23 mouse cellular contexts compared by ENCODE assay signal in the genomic region with DNA sequence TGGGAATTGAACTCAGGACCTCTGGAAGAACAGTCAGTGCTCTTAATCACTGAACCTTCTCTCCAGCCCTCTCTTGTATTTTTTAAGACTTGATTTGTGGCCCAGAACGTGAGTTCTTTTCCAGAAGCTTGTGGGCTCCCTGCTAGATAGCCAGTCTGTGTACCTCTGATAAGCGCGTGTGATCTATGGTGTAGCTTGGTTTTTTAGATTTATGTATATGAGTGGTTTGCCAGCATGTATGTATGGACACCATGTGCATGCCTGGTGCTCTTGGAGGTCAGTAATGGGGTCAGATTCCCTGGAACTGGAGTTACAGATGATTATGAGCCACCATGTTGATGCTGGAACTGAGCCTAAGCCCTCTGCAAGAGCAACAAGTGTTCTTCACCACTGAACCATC.
"Had no signal": no experiment of that assay in that cellular context is flagged by ENCODE, and none has a peak within 500 bp of the region (broad histone marks: within the 10 kb centered on the region; RNA-seq: fewer than 3 reads in every experiment).

No protein-coding gene starts in this region.

- H3K4me1 ChIP-seq: kidney, embryonic 15.5 days; limb, embryonic 10.5 days; limb, embryonic 13.5 days; midbrain, embryonic 12.5 days; midbrain, embryonic 15.5 days; neural tube, embryonic 12.5 days; neural tube, embryonic 15.5 days had no signal

- H3K27ac ChIP-seq: kidney, embryonic 15.5 days; layer of hippocampus, adult 2 months; limb, embryonic 10.5 days; limb, embryonic 13.5 days; liver, embryonic 15.5 days; midbrain, embryonic 12.5 days; midbrain, embryonic 15.5 days; neural tube, embryonic 12.5 days; neural tube, embryonic 15.5 days; stomach, postnatal 0 days had no signal

- ATAC-seq: midbrain, embryonic 15.5 days had no signal

- DNase-seq: kidney, adult 11 months; kidney, adult 8-10 months; kidney, postnatal 14 days; kidney, postnatal 4 days; layer of hippocampus, adult 9-11 months; lung, adult 2 months; lung, postnatal 14 days; right cerebral cortex, adult 18-20 months; right cerebral cortex, postnatal 14 days; right cerebral cortex, postnatal 4 days; thymus, adult 2 months; thymus, postnatal 14 days; thymus, postnatal 4 days had no signal

- H3K9me3 ChIP-seq: kidney, embryonic 15.5 days; limb, embryonic 10.5 days; limb, embryonic 13.5 days; liver, embryonic 15.5 days; midbrain, embryonic 12.5 days; midbrain, embryonic 15.5 days; neural tube, embryonic 12.5 days; neural tube, embryonic 15.5 days had no signal

- H3K36me3 ChIP-seq: midbrain, embryonic 15.5 days had no signal

- H3K4me3 ChIP-seq: kidney, embryonic 15.5 days; layer of hippocampus, adult 2 months; limb, embryonic 10.5 days; limb, embryonic 13.5 days; liver, embryonic 15.5 days; midbrain, embryonic 12.5 days; midbrain, embryonic 15.5 days; neural tube, embryonic 12.5 days; neural tube, embryonic 15.5 days had no signal

- H3K9ac ChIP-seq: kidney, embryonic 15.5 days; limb, embryonic 13.5 days; liver, embryonic 15.5 days; midbrain, embryonic 12.5 days; midbrain, embryonic 15.5 days; neural tube, embryonic 12.5 days; neural tube, embryonic 15.5 days had no signal

- H3K4me2 ChIP-seq: kidney, embryonic 15.5 days; limb, embryonic 13.5 days; liver, embryonic 15.5 days; midbrain, embryonic 12.5 days; midbrain, embryonic 15.5 days; neural tube, embryonic 12.5 days; neural tube, embryonic 15.5 days had no signal

- H3K27me3 ChIP-seq: kidney, embryonic 15.5 days; limb, embryonic 13.5 days; liver, embryonic 15.5 days; midbrain, embryonic 12.5 days; midbrain, embryonic 15.5 days; neural tube, embryonic 12.5 days; neural tube, embryonic 15.5 days had no signal
